Mouse (Mus musculus): ENCODE measurements around the gene Ccnl2.

GRCm38 (mm10) chr4:155791240-155791933 is 20.9 kb upstream of the Ccnl2 start:
- TF ChIP-seq CTCF (IDR thresholded peaks at IDR 0.05; ENCODE audit: insufficient read depth, low read length) (no peak), POLR2A (IDR thresholded peaks at IDR 0.05; ENCODE audit: borderline replicate concordance, extremely low read depth, low read depth, low read length) (no peak)

All from lung, adult 2 months (tissue).